Mouse (Mus musculus) liver, embryonic 11.5 days (tissue): ENCODE results near the gene Grip1. TPM values are rescaled to one million over a fixed set of nuclear protein-coding genes. Genes with fewer than 3 reads are reported as not detected.

Source experiments
- ATAC-seq: fragments of 200-750 bp; cut with Nextera tagmentation; replicated peaks from 2 replicates; pipeline ENCODE4 v1.8.0; 2017; ENCODE audit warnings: moderate number of reproducible peaks, mild to moderate bottlenecking, moderate TSS enrichment, moderate library complexity; ENCODE audit not compliant: low FRiP score
- DNase-seq: peaks from one replicate; pipeline ENCODE4 v3.0.0-alpha.2; 2017; ENCODE audit warnings: low spot score
- H3K27ac ChIP-seq: fragments of 300-500 bp; sonication (generic); 2 replicates; pipeline ENCODE4 v1.5.1; 2014; ENCODE audit warnings: mild to moderate bottlenecking, low read depth, low read length, control low read depth
- H3K27me3 ChIP-seq: fragments of 300-500 bp; sonication (generic); replicated peaks from 2 replicates; pipeline ENCODE4 v1.6.1; 2014; ENCODE audit warnings: low read length, mixed read lengths; ENCODE audit not compliant: control insufficient read depth, insufficient read depth
- H3K36me3 ChIP-seq: fragments of 300-500 bp; sonication (generic); 2 replicates; pipeline ENCODE4 v1.6.1; 2014; ENCODE audit warnings: mild to moderate bottlenecking, low read length, moderate library complexity, mixed read lengths; ENCODE audit not compliant: control insufficient read depth, insufficient read depth
- H3K4me1 ChIP-seq: fragments of 300-500 bp; sonication (generic); replicated peaks from 2 replicates; pipeline ENCODE4 v1.6.1; 2014; ENCODE audit warnings: low read length, mixed read lengths; ENCODE audit not compliant: control insufficient read depth, insufficient read depth
- H3K4me2 ChIP-seq: fragments of 300-500 bp; sonication (generic); 2 replicates; pipeline ENCODE4 v1.6.1; 2014; ENCODE audit warnings: mild to moderate bottlenecking, control low read depth, moderate library complexity
- H3K4me3 ChIP-seq: fragments of 300-500 bp; sonication (generic); 2 replicates; pipeline ENCODE4 v1.5.1; 2014; ENCODE audit warnings: low read depth, low read length, control low read depth
- H3K9ac ChIP-seq: fragments of 300-500 bp; sonication (generic); 2 replicates; pipeline ENCODE4 v1.6.1; 2014; ENCODE audit warnings: low read depth, low read length, control low read depth
- H3K9me3 ChIP-seq: fragments of 300-500 bp; sonication (generic); 2 replicates; pipeline ENCODE4 v1.6.1; 2016; ENCODE audit warnings: low read length, inconsistent platforms, mixed read lengths; ENCODE audit not compliant: control insufficient read depth
- WGBS: fragments of 180-500 bp; shearing (Covaris S2); extraction: QIAGEN DNeasy Blood & Tissue Kit; methylation state at CpG from one replicate; pipeline ENCODE4 v1.1.7; 2014; 5-methylcytosine and 5-hydroxymethylcytosine counted together
- polyA plus RNA-seq: library from polyadenylated mRNA; unstranded; fragments of >200 nt; fragmentation: Nextera tagmentation; extraction: Ambion mirVana; gene quantifications from 2 replicates; pipeline ENCODE4 v1.2.1, GENCODE M21; 2014

Grip1 gene
- polyA plus RNA-seq, 1 experiment from 2014 or later: 2.3 TPM

DNA sequence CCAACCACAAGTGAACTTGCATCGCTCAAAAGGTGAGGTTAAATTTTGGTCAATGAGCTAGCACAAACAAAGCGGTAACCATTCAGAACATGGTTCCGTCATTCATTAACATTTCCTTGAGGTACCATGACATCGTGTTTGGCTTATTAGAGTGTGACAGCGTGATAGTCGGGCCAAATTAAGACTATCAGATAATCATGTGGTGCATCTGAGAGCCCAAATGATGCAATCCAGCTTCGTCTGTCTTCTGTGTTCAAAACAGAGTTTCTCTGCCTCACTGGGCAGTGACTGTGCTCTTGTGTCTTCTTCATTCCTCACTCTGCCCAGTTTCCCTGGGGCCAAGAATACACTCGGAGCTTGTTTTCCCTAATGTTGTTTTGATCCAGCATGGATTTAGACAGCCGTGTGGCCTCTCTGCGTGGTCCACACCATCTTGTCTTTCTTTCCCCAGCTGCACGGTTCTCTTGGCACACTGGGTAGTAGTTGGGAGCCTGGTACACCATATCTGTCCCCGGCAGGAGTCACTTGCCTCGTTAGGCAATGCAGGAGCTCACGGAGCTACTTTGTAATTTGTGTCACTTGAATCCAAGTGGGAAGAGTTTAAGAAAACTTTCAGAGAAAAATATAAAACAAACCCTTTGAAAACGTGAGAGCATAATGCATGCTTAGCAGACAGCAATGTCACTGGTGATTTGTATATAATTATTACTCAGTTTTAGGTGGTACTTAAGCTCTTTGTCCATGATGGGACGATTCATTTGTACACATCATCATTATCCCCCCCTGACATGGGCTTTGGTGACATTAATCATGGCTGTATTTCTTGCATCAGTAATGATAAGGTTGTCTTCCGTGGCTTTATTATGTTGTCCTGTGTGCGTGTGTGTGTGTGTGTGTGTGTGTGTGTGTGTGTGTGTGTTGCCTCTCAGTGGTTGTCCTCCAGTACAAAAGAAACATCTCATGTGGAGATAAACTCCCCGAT is 281.7 kb downstream of the Grip1 start:
- Histone ChIP-seq H3K36me3 (no peaks in the 10 kb centered on the region), H3K27me3 (no peaks in the 10 kb centered on the region), H3K4me2 (no peak overlapping the region), H3K9ac (no peak overlapping the region), H3K27ac (no peak overlapping the region), H3K4me1 (no peaks in the 10 kb centered on the region), H3K9me3 (no peaks in the 10 kb centered on the region), H3K4me3 (no peak overlapping the region)
- WGBS: 74% methylated on average over 19 of the region's 19 CpGs
- ATAC-seq: no peak
- DNase-seq: no peak

DNA sequence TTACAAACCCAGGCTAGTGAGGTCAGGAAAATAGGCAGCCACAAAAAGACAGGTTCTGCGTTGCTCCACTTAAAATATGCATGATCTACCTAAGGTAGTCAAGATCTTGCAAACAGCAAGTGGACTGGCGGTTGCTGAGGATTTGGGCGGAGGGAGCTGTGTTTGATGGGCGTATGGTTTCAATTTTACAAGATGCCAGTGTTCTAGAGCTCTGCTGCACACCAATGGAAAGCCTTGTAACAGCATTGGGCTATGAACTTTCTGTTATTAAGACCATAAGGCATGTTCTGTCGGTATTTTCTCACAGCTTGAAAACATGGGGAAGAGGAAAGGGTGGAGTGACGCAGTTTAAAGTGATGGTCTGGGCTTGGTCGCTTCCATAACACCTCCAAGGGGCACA is 285.8 kb downstream of the Grip1 start:
- no peaks in the 10 kb centered on the region for H3K36me3 ChIP-seq
- DNase-seq (no peak), ATAC-seq (no peak)
- no peaks in the 10 kb centered on the region for H3K27me3 ChIP-seq
- H3K4me1 ChIP-seq: no peaks in the 10 kb centered on the region
- no peak overlapping the region for H3K4me3 ChIP-seq
- no peak overlapping the region for H3K4me2 ChIP-seq
- no peak overlapping the region for H3K27ac ChIP-seq
- 88% methylated on average over 7 of the region's 7 CpGs for WGBS
- H3K9ac ChIP-seq: no peak overlapping the region
- H3K9me3 ChIP-seq: no peaks in the 10 kb centered on the region

DNA sequence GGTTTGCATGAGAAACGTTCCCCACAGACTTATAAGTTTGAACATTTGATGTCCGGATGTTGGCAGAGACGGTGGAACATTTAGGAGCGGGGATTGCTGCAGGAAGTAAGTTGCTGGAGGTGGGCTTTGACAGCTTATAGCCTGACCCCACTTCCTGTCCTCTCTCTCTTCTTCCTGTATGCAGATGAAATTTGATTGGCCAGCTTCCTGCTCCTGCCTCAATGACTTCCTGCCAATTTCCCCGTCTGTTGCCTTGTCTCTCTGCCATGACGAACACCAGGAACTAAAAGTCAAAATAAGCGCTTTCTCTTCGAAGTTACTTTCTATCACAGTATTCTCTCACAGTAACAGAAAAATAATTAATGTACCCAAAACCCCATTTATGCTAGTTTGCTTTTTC is 289.1 kb downstream of the Grip1 start:
- 72% methylated on average over 8 of the region's 8 CpGs for WGBS
- Histone ChIP-seq H3K36me3 (no peaks in the 10 kb centered on the region), H3K4me1 (no peaks in the 10 kb centered on the region), H3K9me3 (no peaks in the 10 kb centered on the region), H3K4me2 (no peak overlapping the region), H3K9ac (no peak overlapping the region), H3K27me3 (no peaks in the 10 kb centered on the region), H3K4me3 (no peak overlapping the region), H3K27ac (no peak overlapping the region)
- ATAC-seq: no peak
- no peak for DNase-seq

DNA sequence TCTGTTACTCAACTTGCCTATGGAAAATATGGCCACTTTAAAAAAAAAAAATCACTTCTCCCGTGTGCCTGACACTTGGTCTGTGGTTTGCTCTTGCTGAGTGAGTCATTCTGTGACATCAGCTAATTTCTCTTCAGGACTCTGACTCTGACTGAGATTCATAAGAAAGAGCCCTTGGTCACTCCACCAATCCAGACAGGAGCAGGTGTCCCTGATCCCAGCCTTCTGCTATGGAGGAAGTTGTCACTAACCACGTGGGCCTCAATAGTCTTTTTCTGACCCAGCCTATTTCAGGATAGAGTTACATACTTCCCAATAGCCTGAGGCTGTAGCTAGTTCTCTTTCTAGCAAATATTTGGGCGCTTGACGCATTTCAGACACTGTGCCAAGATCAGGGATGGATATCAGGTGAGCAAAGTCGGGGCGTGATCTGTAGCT is 298.8 kb downstream of the Grip1 start:
- Histone ChIP-seq H3K4me2 (no peak overlapping the region), H3K36me3 (no peaks in the 10 kb centered on the region), H3K9ac (no peak overlapping the region), H3K9me3 (no peaks in the 10 kb centered on the region), H3K27me3 (no peaks in the 10 kb centered on the region), H3K27ac (no peak overlapping the region), H3K4me1 (no peaks in the 10 kb centered on the region), H3K4me3 (no peak overlapping the region)
- 74% methylated on average over 6 of the region's 6 CpGs for WGBS
- DNase-seq (no peak), ATAC-seq (no peak)

DNA sequence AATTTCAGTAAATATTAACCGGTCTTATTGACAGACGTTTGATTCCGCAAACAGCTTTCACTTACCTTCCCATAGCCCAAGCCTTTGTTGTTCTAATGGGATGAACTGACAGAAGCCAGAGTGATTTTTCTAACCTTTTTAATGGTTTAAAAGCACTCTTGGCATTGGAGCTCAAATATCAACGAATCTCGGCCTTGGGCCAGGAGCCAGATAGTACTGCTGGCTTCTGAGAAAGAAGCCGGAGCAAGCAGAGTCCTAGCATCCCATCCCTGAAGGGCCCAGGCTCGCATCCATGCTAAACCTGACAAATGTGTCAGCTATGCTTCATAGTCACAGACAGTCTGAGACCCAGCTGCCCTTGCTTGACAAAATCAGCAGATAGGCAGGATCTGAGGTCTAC is 302.6 kb downstream of the Grip1 start:
- no peak for ATAC-seq
- H3K27ac ChIP-seq: no peak overlapping the region
- WGBS: 78% methylated on average over 7 of the region's 7 CpGs

DNA sequence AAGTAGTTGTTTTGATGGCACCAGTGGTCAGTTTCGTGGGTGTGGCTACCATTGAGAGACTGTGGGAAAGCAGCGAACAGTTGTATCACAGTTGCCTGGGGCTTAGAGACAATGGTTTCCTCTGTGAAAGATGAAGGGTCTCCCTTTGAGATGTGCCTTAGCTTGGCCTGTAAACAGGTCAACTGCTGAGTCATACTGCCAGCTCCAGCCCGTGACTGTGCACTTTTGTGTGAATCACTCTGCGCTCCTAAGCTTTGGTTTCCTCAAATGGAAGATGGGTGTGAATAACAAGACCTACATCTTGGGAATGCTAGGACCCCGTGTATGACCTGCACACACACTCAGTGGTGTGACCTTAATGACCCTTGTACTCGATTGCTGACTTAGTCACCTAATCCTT is 303.6 kb downstream of the Grip1 start:
- Histone ChIP-seq H3K36me3 (no peaks in the 10 kb centered on the region), H3K4me3 (no peak overlapping the region), H3K27me3 (no peaks in the 10 kb centered on the region), H3K4me1 (no peaks in the 10 kb centered on the region), H3K9me3 (no peaks in the 10 kb centered on the region), H3K4me2 (no peak overlapping the region), H3K9ac (no peak overlapping the region), H3K27ac (no peak overlapping the region)
- ATAC-seq (no peak), DNase-seq (no peak)
- WGBS: 79% methylated on average over 6 of the region's 6 CpGs

More for the DNA sequence above, 302.6 kb downstream of the Grip1 start:
- no peak overlapping the region for H3K4me2 ChIP-seq
- no peak overlapping the region for H3K9ac ChIP-seq
- no peaks in the 10 kb centered on the region for H3K4me1 ChIP-seq
- H3K36me3 ChIP-seq: no peaks in the 10 kb centered on the region
- H3K27me3 ChIP-seq: no peaks in the 10 kb centered on the region
- DNase-seq: no peak
- H3K9me3 ChIP-seq: no peaks in the 10 kb centered on the region
- H3K4me3 ChIP-seq: no peak overlapping the region

DNA sequence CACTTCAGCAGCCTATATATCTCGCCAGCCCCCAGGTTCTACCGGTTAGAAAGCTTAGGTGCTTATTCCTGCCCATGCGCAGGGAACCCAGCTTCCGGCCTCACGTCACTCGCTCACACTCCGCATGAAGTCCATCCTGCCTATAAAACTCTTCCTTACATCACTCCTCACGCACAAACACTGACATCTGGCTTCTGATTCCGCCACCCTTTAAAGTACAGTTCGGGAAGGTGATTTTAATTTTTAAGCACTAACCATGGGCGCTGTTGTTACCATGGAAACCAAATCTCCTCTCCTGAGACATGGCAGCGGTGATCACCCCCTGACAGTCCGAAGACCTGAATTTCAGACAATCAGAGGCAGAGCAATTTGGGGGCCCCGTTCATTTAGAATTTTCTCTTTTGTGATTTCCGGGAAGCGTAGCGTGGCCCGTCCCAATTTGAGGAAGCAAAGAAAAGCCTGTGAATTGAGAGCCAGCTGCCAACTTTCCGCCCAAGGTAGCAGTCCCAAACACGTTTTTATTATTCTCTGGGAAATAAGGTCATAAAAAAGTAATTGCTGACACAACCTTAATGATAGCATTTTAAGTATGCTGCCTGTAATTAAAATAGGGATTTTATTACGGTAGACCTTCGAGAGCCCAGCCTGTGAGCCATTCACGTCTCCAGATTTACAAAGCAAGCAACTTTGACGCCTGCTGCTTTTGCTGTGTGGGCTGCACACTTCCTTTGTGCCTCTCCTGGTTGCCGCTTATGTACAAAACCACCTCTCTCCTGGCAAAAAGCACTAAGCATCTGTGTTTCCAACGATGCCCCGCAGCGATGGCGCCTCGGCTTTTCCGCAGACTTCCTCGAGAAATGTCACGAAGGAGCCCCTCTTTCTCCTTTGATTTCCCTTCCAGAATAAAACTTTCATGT is 308.1 kb downstream of the Grip1 start:
- H3K9ac ChIP-seq: no peak overlapping the region
- no peak overlapping the region for H3K4me3 ChIP-seq
- 88% methylated on average over 33 of the region's 33 CpGs for WGBS
- DNase-seq (no peak), ATAC-seq (no peak)
- no peak overlapping the region for H3K27ac ChIP-seq
- no peaks in the 10 kb centered on the region for H3K9me3 ChIP-seq
- H3K4me2 ChIP-seq: no peak overlapping the region
- no peaks in the 10 kb centered on the region for H3K4me1 ChIP-seq
- no peaks in the 10 kb centered on the region for H3K36me3 ChIP-seq
- H3K27me3 ChIP-seq: no peaks in the 10 kb centered on the region

DNA sequence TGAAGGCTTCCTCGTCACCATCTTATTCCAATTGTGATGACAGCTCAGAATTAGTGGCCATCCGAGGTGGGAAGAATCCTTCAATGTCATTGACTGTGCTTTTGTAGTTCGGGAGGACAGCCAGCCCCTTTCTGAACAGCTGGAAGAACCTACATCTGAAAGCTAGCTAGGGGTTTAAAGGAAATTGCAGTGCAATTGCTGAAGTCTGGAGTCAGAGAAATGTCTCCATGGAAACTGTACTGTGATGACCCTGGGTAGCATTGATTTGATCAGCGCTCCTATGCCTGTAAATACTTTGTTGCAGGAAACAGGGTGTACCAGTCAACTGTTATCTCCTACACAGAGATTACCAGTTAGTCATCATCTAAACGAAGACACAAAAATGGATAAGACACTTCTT is 325.2 kb downstream of the Grip1 start:
- no peak for ATAC-seq
- H3K9me3 ChIP-seq: no peaks in the 10 kb centered on the region
- no peaks in the 10 kb centered on the region for H3K4me1 ChIP-seq
- H3K36me3 ChIP-seq: no peaks in the 10 kb centered on the region
- no peak overlapping the region for H3K4me2 ChIP-seq
- no peak overlapping the region for H3K27ac ChIP-seq
- no peak overlapping the region for H3K4me3 ChIP-seq
- no peaks in the 10 kb centered on the region for H3K27me3 ChIP-seq
- WGBS: 65% methylated on average over 5 of the region's 5 CpGs
- no peak for DNase-seq
- no peak overlapping the region for H3K9ac ChIP-seq
